Mouse (Mus musculus) testis, adult 2 months (tissue): ENCODE measurements around the gene Kctd20. TPM values are rescaled to one million over a fixed set of nuclear protein-coding genes. Genes with fewer than 3 reads are reported as not detected.

Source experiments
- H3K27ac ChIP-seq: fragments of 200-500 bp; 2 replicates; pipeline ENCODE4 v1.5.1; 2012; ENCODE audit warnings: low read depth, low read length; ENCODE audit not compliant: control insufficient read depth, insufficient read depth
- H3K27me3 ChIP-seq: fragments of 200-500 bp; 2 replicates; pipeline ENCODE4 v1.6.1; 2012; ENCODE audit warnings: mild to moderate bottlenecking, low read length, moderate library complexity; ENCODE audit not compliant: control insufficient read depth, insufficient read depth
- H3K36me3 ChIP-seq: fragments of 200-500 bp; 2 replicates; pipeline ENCODE4 v1.6.1; 2012; ENCODE audit warnings: mild to moderate bottlenecking, low read length; ENCODE audit not compliant: control insufficient read depth, insufficient read depth
- H3K4me1 ChIP-seq: fragments of 200-500 bp; 2 replicates; pipeline ENCODE4 v1.6.1; 2012; ENCODE audit warnings: low read length; ENCODE audit not compliant: control insufficient read depth, insufficient read depth
- H3K4me3 ChIP-seq: fragments of 200-500 bp; 2 replicates; pipeline ENCODE4 v1.5.1; 2012; ENCODE audit warnings: low read depth, mild to moderate bottlenecking, low read length, moderate library complexity, mixed read lengths; ENCODE audit not compliant: control insufficient read depth
- CTCF ChIP-seq: fragments of 200-500 bp; IDR thresholded peaks from 2 replicates; pipeline ENCODE4 v1.5.1; 2012; ENCODE audit warnings: low read depth, mild to moderate bottlenecking, inconsistent platforms, low read length, moderate library complexity; ENCODE audit not compliant: control insufficient read depth, insufficient read depth, insufficient replicate concordance
- POLR2A ChIP-seq: fragments of 200-500 bp; IDR thresholded peaks from 2 replicates; pipeline ENCODE4 v1.6.1; 2012; ENCODE audit warnings: low read depth, mild to moderate bottlenecking, inconsistent platforms, low read length, moderate library complexity; ENCODE audit not compliant: control insufficient read depth
- polyA plus RNA-seq: library from polyadenylated mRNA; depleted of rRNA; stranded (reverse); fragments of >200 nt; gene quantifications from 2 replicates; pipeline ENCODE4 v1.2.3, GENCODE M21; 2012

Kctd20 gene
- polyA plus RNA-seq, 1 experiment: 34.2 TPM

- H3K27me3 ChIP-seq: no peaks in the 10 kb centered on the region
- no peak overlapping the region for H3K27ac ChIP-seq
- no peaks in the 10 kb centered on the region for H3K4me1 ChIP-seq
- TF ChIP-seq CTCF (no peak), POLR2A (no peak)
- no peak overlapping the region for H3K4me3 ChIP-seq
- peaks cover 3% of the 10 kb centered on the region; the same call in 1 of the 2 replicates for H3K36me3 ChIP-seq
Measured at GRCm38 (mm10) chr17:28967021-28967610, 15.4 kb downstream of the Kctd20 start.

GRCm38 (mm10) chr17:28970122-28970521 is 18.4 kb downstream of the Kctd20 start:
- Histone ChIP-seq H3K36me3 (peaks cover 4% of the 10 kb centered on the region), H3K27me3 (no peaks in the 10 kb centered on the region), H3K4me3 (no peak overlapping the region), H3K4me1 (no peaks in the 10 kb centered on the region), H3K27ac (no peak overlapping the region)
- no peak for TF ChIP-seq POLR2A
- TF ChIP-seq CTCF: no peak

- peaks cover 5% of the 10 kb centered on the region for H3K36me3 ChIP-seq
- no peak overlapping the region for H3K27ac ChIP-seq
- no peaks in the 10 kb centered on the region for H3K27me3 ChIP-seq
- no peaks in the 10 kb centered on the region for H3K4me1 ChIP-seq
- H3K4me3 ChIP-seq: no peak overlapping the region
- TF ChIP-seq POLR2A (no peak), CTCF (no peak)
Measured at GRCm38 (mm10) chr17:28979091-28979490, 27.3 kb downstream of the Kctd20 start.

GRCm38 (mm10) chr17:28981081-28981480 is 29.3 kb downstream of the Kctd20 start:
- no peak overlapping the region for H3K27ac ChIP-seq
- no peak for TF ChIP-seq POLR2A
- TF ChIP-seq CTCF: no peak
- H3K27me3 ChIP-seq: no peaks in the 10 kb centered on the region
- H3K36me3 ChIP-seq: peaks cover 7% of the 10 kb centered on the region
- H3K4me3 ChIP-seq: no peak overlapping the region
- H3K4me1 ChIP-seq: no peaks in the 10 kb centered on the region

- Histone ChIP-seq H3K4me3 (no peak overlapping the region), H3K36me3 (peaks cover 7% of the 10 kb centered on the region), H3K27ac (no peak overlapping the region), H3K27me3 (no peaks in the 10 kb centered on the region), H3K4me1 (no peaks in the 10 kb centered on the region)
- TF ChIP-seq CTCF: no peak
- TF ChIP-seq POLR2A: no peak
Measured at GRCm38 (mm10) chr17:28982591-28982990, 30.8 kb downstream of the Kctd20 start.

- Histone ChIP-seq H3K27me3 (no peaks in the 10 kb centered on the region), H3K36me3 (peaks cover 7% of the 10 kb centered on the region), H3K27ac (no peak overlapping the region), H3K4me1 (no peaks in the 10 kb centered on the region), H3K4me3 (no peak overlapping the region)
- TF ChIP-seq POLR2A (no peak), CTCF (no peak)
Measured at GRCm38 (mm10) chr17:28984724-28985420, 33.1 kb downstream of the Kctd20 start.

GRCm38 (mm10) chr17:28986833-28987232 is 35.1 kb downstream of the Kctd20 start:
- peaks cover 7% of the 10 kb centered on the region for H3K36me3 ChIP-seq
- no peak for TF ChIP-seq POLR2A
- TF ChIP-seq CTCF: no peak
- no peak overlapping the region for H3K4me3 ChIP-seq

GRCm38 (mm10) chr17:28987713-28988112 is 36.0 kb downstream of the Kctd20 start:
- Histone ChIP-seq H3K4me3 (no peak overlapping the region), H3K4me1 (no peaks in the 10 kb centered on the region), H3K36me3 (peaks cover 7% of the 10 kb centered on the region), H3K27me3 (no peaks in the 10 kb centered on the region), H3K27ac (no peak overlapping the region)
- TF ChIP-seq CTCF (no peak; the same call in 1 of the 2 replicates), POLR2A (no peak)

More at GRCm38 (mm10) chr17:28986833-28987232, 35.1 kb downstream of the Kctd20 start:
- Histone ChIP-seq H3K4me1 (no peaks in the 10 kb centered on the region), H3K27ac (no peak overlapping the region), H3K27me3 (no peaks in the 10 kb centered on the region)
